Mouse (Mus musculus) mouse embryonic stem cell (cell line): ENCODE measurements around the gene Klf16.

Experiments used
- in situ Hi-C, 2 experiments: fragments of 300-500 bp; cut with MboI; formaldehyde crosslinking; loops; 1 replicate in 1 of 2; 3 replicates in 1 of 2; pipeline ENCODE4 v1.14.3; 2019 to 2020; ENCODE audit warnings: low sequenced_read_pairs in 2 of 2, low pct_unique_long_range_greater_than_20kb in 1 of 2, mixed read lengths in 1 of 2; ENCODE audit not compliant: unreplicated experiment in 1 of 2

Gene Klf16

DNA sequence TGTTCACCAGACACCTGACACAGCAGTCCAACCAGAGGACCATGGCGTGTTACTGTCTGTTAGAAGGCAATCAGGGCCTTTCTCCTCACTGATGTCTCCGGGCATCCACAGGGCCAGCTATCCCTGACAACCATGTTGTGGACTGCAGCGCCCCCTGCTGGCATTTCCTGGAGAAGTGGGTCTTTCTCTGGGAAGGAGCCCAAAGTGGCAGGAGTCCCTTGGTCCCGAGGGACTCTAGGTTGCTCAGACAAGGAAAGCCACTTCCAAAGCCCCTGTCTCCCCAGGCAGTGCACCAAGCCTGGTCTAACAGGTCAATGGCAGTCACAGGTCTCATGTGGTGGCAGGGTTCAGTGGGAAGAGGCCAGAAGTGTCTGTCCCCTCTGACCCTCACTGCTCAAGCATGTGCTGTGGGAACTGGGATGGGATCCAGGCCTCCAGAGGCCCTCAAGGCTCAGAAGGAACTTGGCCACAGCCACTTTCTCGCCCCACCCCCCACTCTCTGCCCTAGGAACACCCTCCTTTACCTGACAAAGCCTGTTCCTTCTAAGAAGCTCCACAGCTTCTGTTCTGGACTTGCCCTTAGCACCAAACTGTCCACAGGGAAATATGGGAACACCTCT, 19.7 kb downstream of the Klf16 start:
- in situ Hi-C loops = no loop called here

GRCm38 (mm10) chr10:80553997-80554396, 23.1 kb downstream of the Klf16 start:
- in situ Hi-C loops = no loop called here

DNA sequence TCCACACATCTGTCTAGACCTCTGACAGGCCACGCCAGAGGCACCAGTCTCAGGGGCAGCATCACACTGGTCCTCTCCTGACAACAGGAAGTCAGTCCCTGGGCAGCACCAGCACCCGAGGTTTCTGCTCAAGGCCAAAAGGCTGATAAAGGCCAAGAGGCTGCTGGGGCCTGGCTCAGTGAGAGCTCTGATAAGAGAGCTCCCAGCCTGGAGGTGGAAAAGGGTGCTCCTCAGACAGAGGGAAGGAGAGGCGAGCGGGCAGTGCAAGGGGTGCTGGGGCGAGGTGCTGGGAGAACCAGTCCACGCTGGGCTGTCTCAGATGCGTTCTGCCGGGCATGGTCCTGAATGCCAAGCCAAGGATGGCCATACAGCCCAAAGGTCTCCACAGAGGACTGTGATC, 23.5 kb downstream of the Klf16 start:
- in situ Hi-C loops = no loop called here

GRCm38 (mm10) chr10:80552364-80552763, 24.8 kb downstream of the Klf16 start:
- in situ Hi-C loops = no loop called here

- in situ Hi-C loops = no loop called here
Observed at GRCm38 (mm10) chr10:80549279-80549678, 27.8 kb downstream of the Klf16 start.

DNA sequence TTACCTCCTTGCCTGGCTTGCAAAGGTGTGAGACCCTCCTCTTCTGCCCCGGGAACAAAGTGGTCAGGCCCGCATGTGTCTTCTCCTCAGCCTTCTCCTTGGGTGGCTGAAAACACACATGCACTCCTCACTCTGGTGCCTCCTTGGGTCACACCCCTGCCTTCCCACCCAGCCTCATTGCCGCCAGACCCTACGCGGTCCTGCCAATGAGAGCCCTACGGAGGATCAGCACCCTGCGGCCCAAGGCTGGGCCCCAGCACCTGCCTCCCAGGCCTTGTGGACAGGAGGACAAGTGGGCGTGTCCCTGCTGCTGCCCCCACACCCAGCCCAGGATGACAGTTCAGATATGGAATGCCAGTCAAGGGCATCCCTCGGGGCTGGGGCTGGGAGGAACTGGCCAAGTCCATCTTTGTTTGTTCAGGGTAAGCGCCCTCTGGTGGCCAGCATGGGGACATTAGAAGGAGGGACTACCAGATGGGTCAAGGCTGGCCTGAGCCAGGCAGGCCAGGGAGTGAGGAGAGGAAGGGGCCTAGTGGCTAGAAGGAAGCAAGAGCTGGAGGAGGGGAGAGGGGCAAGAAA, 28.6 kb downstream of the Klf16 start:
- in situ Hi-C loops = no loop called here

DNA sequence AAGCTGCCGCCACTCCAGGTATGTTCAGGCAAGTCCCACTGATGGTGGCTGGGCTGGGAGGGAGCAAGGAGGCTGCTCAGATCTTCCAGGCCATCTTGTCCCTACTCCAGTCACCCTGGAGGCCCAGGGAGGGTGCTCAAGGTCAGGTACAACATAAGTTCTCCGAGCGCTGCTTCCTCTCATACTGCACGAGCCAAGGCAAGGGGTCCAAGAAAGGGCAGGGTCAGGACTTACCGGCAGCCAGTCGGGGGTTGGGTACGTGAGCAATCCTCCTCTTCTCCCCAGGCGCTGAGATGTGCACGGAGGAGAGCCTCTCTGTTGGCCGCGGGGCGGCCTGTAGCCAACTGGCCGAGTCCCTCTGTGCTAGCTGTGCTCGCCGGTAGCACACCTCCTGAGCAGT, 29.6 kb downstream of the Klf16 start:
- in situ Hi-C loops = no loop called here

- in situ Hi-C loops = no loop called here
Observed at GRCm38 (mm10) chr10:80546945-80547344, 30.2 kb downstream of the Klf16 start.

DNA sequence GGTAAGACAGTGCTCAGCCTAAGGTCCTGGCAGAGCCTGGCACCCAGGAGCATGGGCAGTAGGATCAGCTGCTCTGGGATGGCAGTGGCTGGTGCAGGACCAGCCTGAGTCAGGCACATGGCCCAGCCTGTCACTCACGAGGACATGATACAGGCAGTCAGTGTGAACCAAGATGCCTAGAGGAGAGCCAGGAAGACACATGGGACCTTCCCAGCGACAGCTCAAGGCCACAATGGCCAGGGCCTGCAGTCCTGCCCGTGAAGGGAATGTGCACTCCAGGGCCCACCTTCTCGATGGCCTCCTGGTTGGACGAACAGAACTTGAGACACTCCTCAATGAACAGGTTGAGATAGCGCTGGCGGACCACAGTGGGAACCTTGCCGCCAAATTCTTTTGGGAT, 31.5 kb downstream of the Klf16 start:
- in situ Hi-C loops = no loop called here

- in situ Hi-C loops = no loop called here
Observed at GRCm38 (mm10) chr10:80543873-80544272, 33.2 kb downstream of the Klf16 start.

- in situ Hi-C loops = no loop called here
Observed at GRCm38 (mm10) chr10:80539493-80539892, 37.6 kb downstream of the Klf16 start.

DNA sequence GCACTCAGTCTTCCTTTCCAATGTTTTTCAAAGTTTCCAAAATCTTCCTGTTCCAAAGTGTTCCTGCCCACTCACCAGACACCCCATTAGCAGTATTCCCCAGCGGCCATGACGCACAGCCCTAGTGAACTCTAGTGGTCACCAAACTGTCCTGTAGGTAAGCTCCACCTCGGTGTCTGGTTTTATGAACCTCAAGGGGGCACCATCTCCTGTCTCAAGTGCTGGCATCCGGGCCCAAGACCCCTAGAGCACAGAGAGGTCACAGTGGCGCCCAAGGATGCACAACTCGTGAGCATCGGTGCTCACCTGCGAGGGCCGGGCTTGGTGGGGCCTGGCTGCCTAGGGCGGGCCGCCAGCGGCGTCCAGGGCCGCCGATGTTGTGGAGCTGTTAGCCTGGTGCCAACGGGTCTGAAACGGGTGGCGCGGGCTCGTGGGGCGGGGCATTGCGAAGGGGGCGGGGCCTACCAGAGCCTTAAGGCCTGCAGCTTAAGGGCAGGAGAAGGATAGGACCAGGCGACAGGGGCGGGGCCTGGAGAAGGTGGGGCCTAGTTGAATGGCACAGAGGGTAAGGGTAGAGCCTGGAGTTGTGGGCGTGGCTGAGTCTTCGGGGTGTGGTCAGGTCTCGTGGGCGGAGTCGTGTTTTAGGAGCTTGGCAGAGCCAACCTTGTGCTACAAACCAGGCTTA, 38.3 kb downstream of the Klf16 start, which contains the start of gene Atp8b3:
Atp8b3 (minus strand) TSS at position 415 of the 685 bp plus-strand sequence.
- in situ Hi-C loops = no loop called here

DNA sequence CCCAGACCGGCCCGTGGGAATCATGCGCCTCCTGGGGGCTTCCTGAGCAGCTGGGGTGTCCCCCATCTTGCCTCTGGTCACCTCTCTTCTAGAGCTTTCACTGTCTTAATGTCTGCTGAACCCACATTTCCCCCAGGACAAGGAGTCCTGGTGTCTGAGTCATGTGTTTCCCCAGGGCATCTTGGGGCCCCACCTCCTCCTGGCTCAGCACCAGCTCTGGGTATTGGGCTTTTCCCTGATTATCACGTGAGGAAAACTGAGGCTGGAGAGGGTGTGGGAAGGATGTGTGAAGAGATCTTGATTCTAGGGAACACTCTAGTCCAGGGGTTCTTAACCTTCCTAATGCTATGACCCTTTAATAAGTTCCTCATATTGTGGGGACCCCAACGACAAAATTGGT, 38.9 kb downstream of the Klf16 start:
- in situ Hi-C loops = no loop called here

DNA sequence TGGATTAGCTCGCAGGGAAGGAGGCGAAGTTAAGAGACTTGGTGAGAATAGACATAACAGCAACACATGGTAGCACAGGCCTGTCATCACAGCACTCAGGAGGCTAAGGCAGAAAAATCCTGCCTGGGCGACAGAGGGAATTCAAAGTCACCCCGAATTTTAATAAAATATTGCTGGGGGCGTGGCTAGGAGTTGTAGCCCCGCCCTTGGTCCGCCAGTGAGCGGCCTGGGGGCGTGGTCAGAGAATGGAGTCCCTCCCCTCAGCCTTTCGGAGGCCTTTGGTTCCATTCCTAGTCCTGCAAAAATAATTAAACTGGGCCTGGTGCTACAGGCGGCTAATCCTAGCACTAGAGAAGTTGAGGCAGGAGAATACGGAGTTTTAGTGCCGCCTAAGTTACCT, 41.4 kb downstream of the Klf16 start:
- in situ Hi-C loops = no loop called here

GRCm38 (mm10) chr10:80535071-80535470, 42.0 kb downstream of the Klf16 start:
- in situ Hi-C loops = no loop called here

DNA sequence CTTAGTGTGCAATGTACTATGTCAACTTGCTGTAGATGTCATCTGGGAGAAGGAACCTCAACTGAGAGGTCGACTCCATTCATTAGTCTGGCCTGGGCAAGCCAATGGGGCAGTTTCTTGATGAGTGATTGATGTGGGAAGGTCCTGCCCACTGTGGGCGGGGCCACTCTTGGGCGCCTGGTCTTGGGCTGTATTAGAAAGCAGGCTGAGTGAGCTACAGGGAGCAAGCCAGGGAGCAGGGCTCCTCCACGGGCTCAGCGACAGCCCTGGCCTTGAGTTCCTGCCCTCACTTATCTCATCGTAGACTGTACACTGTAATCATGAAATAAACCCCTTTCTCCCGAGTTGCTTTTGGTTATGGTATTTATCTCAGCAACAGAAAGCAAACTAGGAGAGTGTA, 43.4 kb downstream of the Klf16 start:
- in situ Hi-C loops = no loop called here

DNA sequence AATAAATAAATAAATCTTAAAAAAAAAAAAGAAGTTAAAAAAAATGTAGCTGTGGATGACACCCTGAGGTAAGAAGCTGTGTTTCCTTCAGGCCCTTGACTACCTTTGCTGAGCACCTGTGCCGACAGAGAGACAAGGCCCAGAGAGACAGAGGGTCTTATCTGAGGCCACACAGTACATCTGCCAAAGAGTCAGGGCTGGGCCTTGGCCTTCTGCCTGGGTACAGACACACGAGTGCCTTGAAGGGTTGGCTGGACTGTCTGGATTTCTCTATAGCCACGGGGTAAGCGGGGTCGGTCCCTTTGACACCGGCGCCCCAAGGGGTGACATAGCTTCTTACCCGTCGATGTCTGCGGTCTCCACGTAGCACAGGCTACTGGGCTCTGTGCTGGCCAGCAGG, 44.3 kb downstream of the Klf16 start:
- in situ Hi-C loops = no loop called here

- in situ Hi-C loops = no loop called here
Observed at GRCm38 (mm10) chr10:80526172-80526571, 50.9 kb downstream of the Klf16 start.

GRCm38 (mm10) chr10:80523299-80523698, 53.8 kb downstream of the Klf16 start:
- in situ Hi-C loops = no loop called here

- in situ Hi-C loops = loop anchor here in 1 of 2 experiments (10.0 kb wide), 1 partner anchor 74 kb away; no protein-coding TSS in a partner anchor
Observed at GRCm38 (mm10) chr10:80519287-80519686, 57.8 kb downstream of the Klf16 start.
